Mouse (Mus musculus) E14TG2a.4 (cell line): ENCODE data around the gene Bcar3.

Source experiments
- CTCF ChIP-seq: conservative IDR thresholded peaks from 2 replicates; pipeline ENCODE4 v1.5.1; 2014; ENCODE audit warnings: low read length
- POU5F1 ChIP-seq: IDR thresholded peaks from 2 replicates; pipeline ENCODE4 v1.6.1; 2014; ENCODE audit warnings: low read length, borderline replicate concordance

DNA sequence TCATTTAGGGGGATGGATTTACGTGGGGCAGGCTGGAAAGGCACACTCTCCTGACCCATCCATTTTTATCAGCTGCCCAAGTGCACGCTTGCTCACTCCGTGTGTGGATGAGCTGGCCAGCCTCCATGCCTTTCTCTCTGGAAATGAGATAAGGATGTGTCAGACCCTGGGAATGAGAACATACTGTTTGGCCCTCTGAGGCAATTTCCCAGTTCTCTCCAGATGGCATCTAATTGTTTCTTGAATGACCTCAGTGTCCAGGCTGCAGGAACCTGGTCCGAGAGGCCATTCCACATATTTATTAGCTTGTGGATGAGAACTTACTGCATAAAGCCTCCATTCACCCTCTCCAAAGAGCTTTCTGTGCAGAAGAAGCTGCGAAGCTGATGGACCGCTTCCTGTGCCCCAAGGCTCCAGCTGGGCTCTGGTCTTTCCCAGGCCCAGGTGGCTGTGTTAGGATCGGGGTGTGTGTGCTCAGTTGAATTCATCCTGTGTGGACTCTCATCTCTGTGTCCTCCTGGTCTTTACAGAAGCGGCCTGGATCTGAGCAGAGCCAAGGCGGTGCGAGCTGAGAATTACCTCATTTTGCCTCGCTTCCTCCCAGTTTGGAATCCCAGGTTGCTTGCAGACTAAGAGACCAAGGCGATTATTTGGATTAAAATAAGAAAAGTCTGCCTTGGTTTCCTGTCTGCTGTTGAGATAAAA, 177.2 kb downstream of the Bcar3 start:
- TF ChIP-seq CTCF (no peak), POU5F1 (no peak)
